Mouse (Mus musculus) stomach, postnatal 0 days (tissue): ENCODE results near the gene Cdk9. TPM values are rescaled to one million over a fixed set of nuclear protein-coding genes. Genes with fewer than 3 reads are reported as not detected.

Experiments used
- ATAC-seq: fragments of 200-750 bp; cut with Nextera tagmentation; 2 replicates; pipeline ENCODE4 v1.8.0; 2017; ENCODE audit not compliant: low FRiP score, low TSS enrichment
- DNase-seq: peaks from one replicate; pipeline ENCODE4 v3.0.0-alpha.2; 2016; ENCODE audit warnings: low spot score
- H3K27ac ChIP-seq: fragments of 300-500 bp; sonication (generic); replicated peaks from 2 replicates; pipeline ENCODE4 v1.5.1; 2014; ENCODE audit warnings: mild to moderate bottlenecking, control low read depth
- H3K27me3 ChIP-seq: fragments of 300-500 bp; sonication (generic); 2 replicates; pipeline ENCODE4 v1.6.1; 2014; ENCODE audit warnings: low read length; ENCODE audit not compliant: control insufficient read depth, insufficient read depth
- H3K36me3 ChIP-seq: fragments of 300-500 bp; sonication (generic); 2 replicates; pipeline ENCODE4 v1.6.1; 2014; ENCODE audit warnings: low read length, mixed read lengths; ENCODE audit not compliant: control insufficient read depth, insufficient read depth
- H3K4me1 ChIP-seq: fragments of 300-500 bp; sonication (generic); replicated peaks from 2 replicates; pipeline ENCODE4 v1.6.1; 2014; ENCODE audit warnings: antibody characterized with exemption; ENCODE audit not compliant: control insufficient read depth, insufficient read depth
- H3K4me2 ChIP-seq: fragments of 300-500 bp; sonication (generic); replicated peaks from 2 replicates; pipeline ENCODE4 v1.6.1; 2014; ENCODE audit warnings: low read depth, mild to moderate bottlenecking, control low read depth, moderate library complexity
- H3K4me3 ChIP-seq: fragments of 300-500 bp; sonication (generic); 2 replicates; pipeline ENCODE4 v1.5.1; 2014; ENCODE audit warnings: low read depth, low read length, control low read depth
- H3K9ac ChIP-seq: fragments of 300-500 bp; sonication (generic); 2 replicates; pipeline ENCODE4 v1.6.1; 2014; ENCODE audit warnings: mild to moderate bottlenecking, low read length, control low read depth, mixed read lengths
- H3K9me3 ChIP-seq: fragments of 300-500 bp; sonication (generic); 2 replicates; pipeline ENCODE4 v1.6.1; 2016; ENCODE audit warnings: low read length; ENCODE audit not compliant: control insufficient read depth
- CTCF ChIP-seq: IDR thresholded peaks from 2 replicates; pipeline ENCODE4 v1.5.1; 2016; ENCODE audit warnings: antibody characterized with exemption, low read depth, mild to moderate bottlenecking, moderate library complexity
- EP300 ChIP-seq: optimal IDR thresholded peaks from 2 replicates; pipeline ENCODE3; 2016; ENCODE audit warnings: antibody characterized with exemption
- WGBS: fragments of 180-500 bp; shearing (Covaris S2); extraction: QIAGEN DNeasy Blood & Tissue Kit; methylation state at CpG from one replicate; pipeline ENCODE4 v1.1.7; 2014; 5-methylcytosine and 5-hydroxymethylcytosine counted together
- polyA plus RNA-seq: library from polyadenylated mRNA; unstranded; fragments of >200 nt; fragmentation: Nextera tagmentation; extraction: Ambion mirVana; gene quantifications from 2 replicates; pipeline ENCODE4 v1.2.1, GENCODE M21; 2015

Gene Cdk9
- polyA plus RNA-seq, 1 experiment from 2014 or later: 55.8 TPM

GRCm38 (mm10) chr2:32740916-32741272, 28.0 kb upstream of the Cdk9 start, which contains the start of gene 6330409D20Rik:
Gene 6330409D20Rik (minus strand): TSS chr2:32741016.
- DNase-seq (no peak), ATAC-seq (no peak)
- Histone ChIP-seq H3K4me2 (peak within 1 kb of the TSS; percentile 78), H3K4me1 (peaks cover 6% of the 10 kb centered on the region; the same call in 1 of the 2 replicates), H3K36me3 (no peaks in the 10 kb centered on the region), H3K27me3 (peaks cover 8% of the 10 kb centered on the region; the same call in 1 of the 2 replicates), H3K27ac (no peak within 1 kb of the TSS), H3K9me3 (no peaks in the 10 kb centered on the region), H3K9ac (peak within 1 kb of the TSS; percentile 48), H3K4me3 (peak within 1 kb of the TSS; percentile 44)
- TF ChIP-seq EP300 (no peak), CTCF (no peak)
- WGBS: 18% methylated on average over 11 of the region's 11 CpGs

GRCm38 (mm10) chr2:32739311-32739710, 26.4 kb upstream of the Cdk9 start:
- ATAC-seq (no peak), DNase-seq (no peak)
- H3K27me3 ChIP-seq: peaks cover 8% of the 10 kb centered on the region; the same call in 1 of the 2 replicates
- TF ChIP-seq CTCF (no peak), EP300 (no peak)
- no peak overlapping the region for H3K4me2 ChIP-seq
- H3K36me3 ChIP-seq: no peaks in the 10 kb centered on the region
- no peak overlapping the region for H3K9ac ChIP-seq
- H3K27ac ChIP-seq: no peak overlapping the region
- H3K9me3 ChIP-seq: no peaks in the 10 kb centered on the region
- peaks cover 6% of the 10 kb centered on the region; the same call in 1 of the 2 replicates for H3K4me1 ChIP-seq
- no peak overlapping the region for H3K4me3 ChIP-seq
- 61% methylated on average over 4 of the region's 4 CpGs for WGBS

- H3K9ac ChIP-seq: no peak overlapping the region
- TF ChIP-seq CTCF (no peak), EP300 (no peak)
- H3K4me1 ChIP-seq: peaks cover 6% of the 10 kb centered on the region; the same call in 1 of the 2 replicates
- ATAC-seq: no peak
- 52% methylated on average over 6 of the region's 6 CpGs for WGBS
- no peak overlapping the region for H3K27ac ChIP-seq
- peaks cover 3% of the 10 kb centered on the region; the same call in 1 of the 2 replicates for H3K27me3 ChIP-seq
- H3K36me3 ChIP-seq: no peaks in the 10 kb centered on the region
- H3K4me3 ChIP-seq: no peak overlapping the region
- no peak overlapping the region for H3K4me2 ChIP-seq
- DNase-seq: no peak
- H3K9me3 ChIP-seq: no peaks in the 10 kb centered on the region
Observed at GRCm38 (mm10) chr2:32737008-32737407, 24.1 kb upstream of the Cdk9 start.

DNA sequence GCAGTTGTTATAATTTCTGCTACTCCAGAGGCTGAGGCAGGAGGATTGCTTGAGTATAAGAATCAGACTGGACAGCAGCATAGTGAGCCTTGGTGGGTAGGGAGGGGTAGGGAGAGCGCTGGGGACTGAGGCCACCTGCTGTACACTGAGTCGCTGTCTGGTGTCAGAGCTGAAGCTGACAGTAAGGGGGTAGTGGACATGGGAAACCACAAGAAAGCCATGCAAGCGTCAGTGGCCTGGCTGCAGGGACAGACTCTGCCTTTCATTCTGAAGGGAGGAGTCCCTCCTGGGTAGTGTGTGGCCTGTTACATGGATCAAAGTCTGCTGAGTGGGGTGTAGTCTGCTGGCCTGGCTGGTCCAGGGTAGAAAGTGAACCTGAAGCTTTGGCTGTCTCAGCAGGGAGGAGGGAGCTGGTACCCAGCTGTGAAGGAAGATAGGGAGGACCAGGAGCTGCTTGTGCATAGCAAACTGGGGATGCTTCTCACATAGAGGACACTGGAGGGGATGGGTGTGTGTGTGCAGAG, 23.5 kb upstream of the Cdk9 start:
- peak; percentile 45; the same call in 1 of the 2 replicates for ATAC-seq

GRCm38 (mm10) chr2:32734933-32735332, 22.1 kb upstream of the Cdk9 start:
- H3K9me3 ChIP-seq: no peaks in the 10 kb centered on the region
- H3K27me3 ChIP-seq: no peaks in the 10 kb centered on the region
- no peak for ATAC-seq
- 59% methylated on average over 4 of the region's 4 CpGs for WGBS
- no peak for TF ChIP-seq CTCF
- no peak for TF ChIP-seq EP300
- no peak for DNase-seq
- H3K4me2 ChIP-seq: no peak overlapping the region
- no peak overlapping the region for H3K4me3 ChIP-seq
- no peaks in the 10 kb centered on the region for H3K4me1 ChIP-seq
- no peak overlapping the region for H3K27ac ChIP-seq
- no peaks in the 10 kb centered on the region for H3K36me3 ChIP-seq
- H3K9ac ChIP-seq: no peak overlapping the region

More for the DNA sequence above, 23.5 kb upstream of the Cdk9 start:
- no peaks in the 10 kb centered on the region for H3K27me3 ChIP-seq
- no peak overlapping the region for H3K9ac ChIP-seq
- H3K36me3 ChIP-seq: no peaks in the 10 kb centered on the region
- 56% methylated on average over 3 of the region's 3 CpGs for WGBS
- no peak overlapping the region for H3K4me3 ChIP-seq
- H3K4me1 ChIP-seq: peaks cover 5% of the 10 kb centered on the region; the same call in 1 of the 2 replicates
- no peak overlapping the region for H3K27ac ChIP-seq
- TF ChIP-seq EP300: no peak
- TF ChIP-seq CTCF: no peak
- H3K9me3 ChIP-seq: no peaks in the 10 kb centered on the region
- H3K4me2 ChIP-seq: no peak overlapping the region
- DNase-seq: no peak

DNA sequence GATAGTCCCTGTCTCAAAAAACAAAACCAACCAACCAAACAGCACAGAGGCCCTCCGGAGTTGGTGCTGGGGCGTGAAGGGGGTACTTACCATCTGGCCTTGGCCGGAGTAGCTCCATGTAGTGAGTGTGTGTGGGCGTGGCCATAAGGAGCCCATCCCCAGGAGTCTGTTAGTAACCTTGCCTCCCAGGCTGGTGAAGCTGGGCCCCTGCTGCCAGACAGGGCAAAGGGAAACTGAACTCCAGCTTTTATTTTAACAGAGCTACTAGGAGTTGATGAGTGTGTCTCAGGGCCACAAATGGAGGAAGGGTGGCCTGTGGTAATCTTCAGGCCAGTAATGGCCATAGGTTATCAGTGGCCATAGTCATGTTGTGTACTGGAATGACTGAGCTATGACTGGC, 21.6 kb upstream of the Cdk9 start:
- H3K9ac ChIP-seq: no peak overlapping the region
- no peak overlapping the region for H3K4me3 ChIP-seq
- H3K36me3 ChIP-seq: no peaks in the 10 kb centered on the region
- H3K27me3 ChIP-seq: no peaks in the 10 kb centered on the region
- DNase-seq: no peak
- no peaks in the 10 kb centered on the region for H3K9me3 ChIP-seq
- ATAC-seq: no peak
- H3K27ac ChIP-seq: peak overlapping the region; percentile 40
- WGBS: 55% methylated on average over 4 of the region's 4 CpGs
- TF ChIP-seq CTCF (no peak), EP300 (no peak)
- no peak overlapping the region for H3K4me2 ChIP-seq
- H3K4me1 ChIP-seq: no peaks in the 10 kb centered on the region
